Mouse (Mus musculus) intestine, embryonic 14.5 days (tissue): ENCODE measurements around the gene Igfbp7. TPM values are rescaled to one million over a fixed set of nuclear protein-coding genes. Genes with fewer than 3 reads are reported as not detected.

ENCODE experiments used
- ATAC-seq: fragments of 200-750 bp; cut with Nextera tagmentation; replicated peaks from 2 replicates; pipeline ENCODE4 v1.8.0; 2017; ENCODE audit warnings: low read depth, moderate number of reproducible peaks, moderate TSS enrichment, moderate library complexity; ENCODE audit not compliant: low FRiP score, low TSS enrichment
- DNase-seq: peaks from one replicate; pipeline ENCODE4 v3.0.0-alpha.2; 2018; ENCODE audit warnings: low spot score
- H3K27ac ChIP-seq: fragments of 300-500 bp; sonication (generic); 2 replicates; pipeline ENCODE4 v1.5.1; 2014; ENCODE audit warnings: low read depth, mild to moderate bottlenecking, control low read depth
- H3K27me3 ChIP-seq: fragments of 300-500 bp; sonication (generic); replicated peaks from 2 replicates; pipeline ENCODE4 v1.6.1; 2014; ENCODE audit warnings: low read length, control low read depth; ENCODE audit not compliant: control insufficient read depth, insufficient read depth
- H3K36me3 ChIP-seq: fragments of 300-500 bp; sonication (generic); 2 replicates; pipeline ENCODE4 v1.6.1; 2014; ENCODE audit warnings: low read length, control low read depth; ENCODE audit not compliant: control insufficient read depth, insufficient read depth
- H3K4me1 ChIP-seq: fragments of 300-500 bp; sonication (generic); replicated peaks from 2 replicates; pipeline ENCODE4 v1.6.1; 2014; ENCODE audit warnings: low read length, control low read depth, mixed read lengths; ENCODE audit not compliant: control insufficient read depth, insufficient read depth
- H3K4me2 ChIP-seq: fragments of 300-500 bp; sonication (generic); 2 replicates; pipeline ENCODE4 v1.6.1; 2014; ENCODE audit warnings: low read length
- H3K4me3 ChIP-seq: fragments of 300-500 bp; sonication (generic); 2 replicates; pipeline ENCODE4 v1.5.1; 2014; ENCODE audit warnings: low read depth, low read length, control low read depth, mixed read lengths
- H3K9ac ChIP-seq: fragments of 300-500 bp; sonication (generic); 2 replicates; pipeline ENCODE4 v1.6.1; 2014; ENCODE audit warnings: mild to moderate bottlenecking, low read length
- H3K9me3 ChIP-seq: fragments of 300-500 bp; sonication (generic); 2 replicates; pipeline ENCODE4 v1.6.1; 2016; ENCODE audit warnings: low read length, control low read depth; ENCODE audit not compliant: control insufficient read depth
- WGBS: fragments of 180-500 bp; shearing (Covaris S2); extraction: QIAGEN DNeasy Blood & Tissue Kit; methylation state at CpG from one replicate; pipeline ENCODE4 v1.1.7; 2014; 5-methylcytosine and 5-hydroxymethylcytosine counted together
- polyA plus RNA-seq: library from polyadenylated mRNA; unstranded; fragments of >200 nt; fragmentation: Nextera tagmentation; extraction: Ambion mirVana; gene quantifications from 2 replicates; pipeline ENCODE4 v1.2.1, GENCODE M21; 2014

Gene Igfbp7
- polyA plus RNA-seq, 1 experiment from 2014 or later, result 57.9 TPM

DNA sequence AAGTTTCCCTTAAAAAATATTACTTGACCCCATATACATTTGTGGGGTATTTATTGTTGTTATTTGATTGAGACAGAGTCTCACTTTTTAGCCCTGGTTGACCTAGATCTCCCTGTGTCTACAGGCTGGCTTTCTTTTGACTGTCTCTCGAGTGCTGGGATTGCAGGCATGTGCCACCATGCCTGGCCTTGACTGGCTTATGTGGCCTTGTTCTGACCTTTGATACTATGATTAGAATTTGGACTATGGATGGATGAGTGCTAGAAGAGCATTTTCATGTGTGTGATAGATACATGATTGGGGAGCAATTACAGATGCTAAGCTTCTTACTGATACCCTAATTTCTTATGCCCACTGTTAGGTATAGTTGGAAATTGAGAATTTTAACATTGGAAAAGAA is 82.9 kb downstream of the Igfbp7 start:
- Histone ChIP-seq H3K9ac (no peak overlapping the region), H3K9me3 (no peaks in the 10 kb centered on the region), H3K4me2 (no peak overlapping the region), H3K36me3 (peaks cover 95% of the 10 kb centered on the region), H3K4me3 (no peak overlapping the region), H3K27me3 (no peaks in the 10 kb centered on the region), H3K27ac (no peak overlapping the region), H3K4me1 (no peaks in the 10 kb centered on the region)
- DNase-seq (no peak), ATAC-seq (no peak)
- WGBS, result 88% methylated on average over 1 of the region's 1 CpGs

GRCm38 (mm10) chr5:77314986-77315385 is 92.9 kb downstream of the Igfbp7 start:
- peaks cover 59% of the 10 kb centered on the region for H3K36me3 ChIP-seq
- DNase-seq (no peak), ATAC-seq (no peak)
- 86% methylated on average over 6 of the region's 6 CpGs for WGBS
- H3K27me3 ChIP-seq, result no peaks in the 10 kb centered on the region
- no peak overlapping the region for H3K9ac ChIP-seq
- H3K4me2 ChIP-seq, result no peak overlapping the region
- H3K27ac ChIP-seq, result no peak overlapping the region
- peaks cover 9% of the 10 kb centered on the region for H3K4me1 ChIP-seq
- H3K4me3 ChIP-seq, result no peak overlapping the region
- H3K9me3 ChIP-seq, result no peaks in the 10 kb centered on the region

DNA sequence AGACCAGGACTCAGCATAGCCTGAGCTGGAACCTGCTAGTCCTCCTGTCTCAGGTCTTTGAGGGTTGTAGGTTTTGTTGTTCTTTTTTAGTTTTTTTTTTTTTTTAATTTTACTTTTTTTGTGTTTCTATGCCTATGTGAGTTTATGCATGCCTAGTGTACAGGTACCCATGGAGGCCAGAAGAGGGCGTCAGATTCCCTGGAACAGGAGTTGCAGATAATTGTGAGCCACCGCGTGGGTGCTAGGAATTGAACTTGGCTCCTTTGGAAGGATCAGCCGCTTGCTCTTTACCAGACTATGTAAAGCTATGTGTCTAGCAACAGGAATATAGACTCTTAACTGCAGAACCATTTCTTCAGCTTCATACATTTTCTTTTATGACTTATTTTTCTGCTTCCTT is 93.6 kb downstream of the Igfbp7 start:
- peaks cover 9% of the 10 kb centered on the region for H3K4me1 ChIP-seq
- no peak overlapping the region for H3K9ac ChIP-seq
- no peak overlapping the region for H3K4me3 ChIP-seq
- no peak for ATAC-seq
- 96% methylated on average over 4 of the region's 4 CpGs for WGBS
- no peaks in the 10 kb centered on the region for H3K9me3 ChIP-seq
- peaks cover 53% of the 10 kb centered on the region for H3K36me3 ChIP-seq
- DNase-seq, result no peak
- no peak overlapping the region for H3K4me2 ChIP-seq
- H3K27me3 ChIP-seq, result no peaks in the 10 kb centered on the region
- H3K27ac ChIP-seq, result no peak overlapping the region

- H3K36me3 ChIP-seq, result peaks cover 41% of the 10 kb centered on the region
- H3K4me1 ChIP-seq, result peaks cover 21% of the 10 kb centered on the region
- H3K27me3 ChIP-seq, result no peaks in the 10 kb centered on the region
- H3K9ac ChIP-seq, result peak within 1 kb of the TSS; percentile 84
- under 1% methylated on average over 85 of the region's 85 CpGs for WGBS
- ATAC-seq, result peak; percentile 98
- peak within 1 kb of the TSS; percentile 98 for H3K4me2 ChIP-seq
- H3K4me3 ChIP-seq, result peak within 1 kb of the TSS; percentile 86
- DNase-seq, result peak; percentile 99
- H3K9me3 ChIP-seq, result no peaks in the 10 kb centered on the region
- peak within 1 kb of the TSS; percentile 85 for H3K27ac ChIP-seq
Observed at GRCm38 (mm10) chr5:77309924-77310772, 97.7 kb downstream of the Igfbp7 start, which contains the start of the genes Noa1 and Polr2b. TSS of gene Noa1 (minus strand) at chr5:77310084. TSS of gene Polr2b (plus strand) at chr5:77310147.

GRCm38 (mm10) chr5:77309051-77309906 is 98.6 kb downstream of the Igfbp7 start:
- H3K9me3 ChIP-seq, result no peaks in the 10 kb centered on the region
- DNase-seq (peak; percentile 89), ATAC-seq (peak; percentile 29)
- H3K27ac ChIP-seq, result no peak overlapping the region; the same call in 1 of the 2 replicates
- no peaks in the 10 kb centered on the region for H3K27me3 ChIP-seq
- H3K4me3 ChIP-seq, result peak overlapping the region; percentile 86
- under 1% methylated on average over 76 of the region's 76 CpGs for WGBS
- H3K36me3 ChIP-seq, result peaks cover 40% of the 10 kb centered on the region
- peak overlapping the region; percentile 98 for H3K4me2 ChIP-seq
- peaks cover 21% of the 10 kb centered on the region for H3K4me1 ChIP-seq
- peak overlapping the region; percentile 84 for H3K9ac ChIP-seq

- peak overlapping the region; percentile 86 for H3K4me3 ChIP-seq
- H3K27me3 ChIP-seq, result no peaks in the 10 kb centered on the region
- H3K4me2 ChIP-seq, result peak overlapping the region; percentile 98
- 84% methylated on average over 5 of the region's 5 CpGs for WGBS
- H3K4me1 ChIP-seq, result peaks cover 21% of the 10 kb centered on the region
- no peak overlapping the region for H3K27ac ChIP-seq
- no peak for ATAC-seq
- peaks cover 32% of the 10 kb centered on the region for H3K36me3 ChIP-seq
- H3K9ac ChIP-seq, result peak overlapping the region; percentile 84
- H3K9me3 ChIP-seq, result no peaks in the 10 kb centered on the region
- no peak for DNase-seq
Observed at GRCm38 (mm10) chr5:77307821-77308553, 99.9 kb downstream of the Igfbp7 start.

DNA sequence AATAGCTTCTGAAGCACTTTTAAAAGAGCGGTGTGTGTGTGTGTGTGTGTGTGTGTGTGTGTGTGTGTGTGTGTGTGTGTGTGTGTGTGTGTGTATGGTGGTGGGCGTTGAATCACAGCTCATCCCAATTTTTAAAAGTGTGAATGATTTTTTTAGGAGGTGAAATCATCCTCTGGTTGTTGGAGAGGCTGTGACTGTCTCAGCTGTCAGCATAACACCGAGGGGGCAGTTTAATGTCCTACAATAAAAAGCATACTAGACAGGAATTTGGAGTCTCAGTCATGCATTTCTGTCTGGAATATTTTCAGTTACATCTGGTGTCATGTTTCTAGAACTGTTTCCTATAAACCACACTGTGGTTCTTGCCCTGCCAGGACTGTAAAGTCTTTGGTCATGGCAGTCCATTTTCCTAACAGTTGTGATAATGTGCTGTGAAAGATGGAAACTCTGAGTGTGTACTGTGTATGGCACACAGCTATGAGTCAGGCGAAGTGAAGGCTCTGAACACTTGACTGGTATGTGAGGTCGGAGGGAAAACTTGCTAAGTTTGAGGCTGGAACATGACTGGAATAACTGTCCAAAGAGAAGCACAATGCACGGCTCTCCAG is 106.4 kb downstream of the Igfbp7 start:
- no peak for ATAC-seq
- no peak for DNase-seq

DNA sequence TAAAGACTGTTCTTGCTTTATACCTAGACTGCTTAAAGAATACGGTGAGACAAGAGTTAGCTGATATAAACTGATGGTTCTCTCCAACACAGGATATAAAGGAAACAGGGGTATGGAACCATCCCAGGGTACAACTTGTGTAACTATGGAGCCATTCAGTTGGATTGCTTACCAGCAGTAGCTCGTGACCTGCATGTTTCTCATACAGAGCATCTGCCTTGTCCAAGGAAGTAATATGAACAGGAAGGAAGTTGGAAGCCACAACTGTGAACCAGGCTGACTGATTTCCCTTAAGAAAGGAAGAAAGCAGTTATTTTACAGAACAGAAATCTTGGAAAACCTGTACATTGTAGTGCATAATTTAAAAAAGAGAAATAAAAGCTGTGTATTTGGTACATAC is 108.4 kb downstream of the Igfbp7 start:
- no peak overlapping the region for H3K27ac ChIP-seq
- no peak overlapping the region for H3K4me3 ChIP-seq
- peaks cover 52% of the 10 kb centered on the region for H3K36me3 ChIP-seq
- no peaks in the 10 kb centered on the region for H3K9me3 ChIP-seq
- no peaks in the 10 kb centered on the region for H3K4me1 ChIP-seq
- H3K27me3 ChIP-seq, result no peaks in the 10 kb centered on the region
- ATAC-seq, result no peak
- no peak overlapping the region for H3K9ac ChIP-seq
- 89% methylated on average over 2 of the region's 2 CpGs for WGBS
- H3K4me2 ChIP-seq, result no peak overlapping the region
- no peak for DNase-seq

More for the DNA sequence above, 106.4 kb downstream of the Igfbp7 start:
- Histone ChIP-seq H3K4me2 (no peak overlapping the region), H3K36me3 (peaks cover 58% of the 10 kb centered on the region), H3K9ac (no peak overlapping the region), H3K27ac (no peak overlapping the region), H3K4me1 (no peaks in the 10 kb centered on the region), H3K27me3 (no peaks in the 10 kb centered on the region), H3K4me3 (no peak overlapping the region), H3K9me3 (no peaks in the 10 kb centered on the region)
- 89% methylated on average over 6 of the region's 6 CpGs for WGBS
